Mouse (Mus musculus): ENCODE results near the gene Myo6. TPM values are rescaled to one million over a fixed set of nuclear protein-coding genes. Genes with fewer than 3 reads are reported as not detected.

Myo6 gene
- 39.5 and 47.2 TPM in 2 replicates for total RNA-seq (2021)
- long read RNA-seq, partial matches to known transcripts = 8 of 15 reads
- long read RNA-seq, other reads (novel, unspliced or antisense) = 7 of 15 reads

GRCm38 (mm10) chr9:80164611-80165474 is at the start of gene Myo6:
Gene Myo6 (plus strand): TSS chr9:80165031.
- peak; percentile 98 for DNase-seq

- DNase-seq = no peak
These were observed 18.7 kb upstream of the Myo6 start for GRCm38 (mm10) chr9:80145992-80146587.

- DNase-seq = no peak
These were observed 15.2 kb upstream of the Myo6 start for GRCm38 (mm10) chr9:80149594-80149993.

- peak; percentile 35 for DNase-seq
These were observed 9.6 kb upstream of the Myo6 start for GRCm38 (mm10) chr9:80155277-80155676.

GRCm38 (mm10) chr9:80156780-80157179 is 8.1 kb upstream of the Myo6 start:
- DNase-seq = no peak

- no peak for DNase-seq
These were observed 6.9 kb upstream of the Myo6 start for GRCm38 (mm10) chr9:80157840-80158465.

- no peak for DNase-seq
These were observed 5.9 kb upstream of the Myo6 start for GRCm38 (mm10) chr9:80158937-80159336.

- no peak for DNase-seq
These were observed 3.4 kb upstream of the Myo6 start for GRCm38 (mm10) chr9:80161451-80161850.

GRCm38 (mm10) chr9:80163126-80163723 is 1.6 kb upstream of the Myo6 start:
- DNase-seq = no peak

GRCm38 (mm10) chr9:80164191-80164590 is 640 bp upstream of the Myo6 start:
- DNase-seq = no peak

GRCm38 (mm10) chr9:80165690-80166089 is 859 bp downstream of the Myo6 start:
- no peak for DNase-seq

- DNase-seq = no peak
These were observed 1.6 kb downstream of the Myo6 start for GRCm38 (mm10) chr9:80166425-80166824.

GRCm38 (mm10) chr9:80167089-80167488 is 2.3 kb downstream of the Myo6 start:
- DNase-seq = no peak

GRCm38 (mm10) chr9:80169551-80169950 is 4.7 kb downstream of the Myo6 start:
- DNase-seq = no peak

- no peak for DNase-seq
These were observed 6.4 kb downstream of the Myo6 start for GRCm38 (mm10) chr9:80171241-80171640.

GRCm38 (mm10) chr9:80172396-80173222 is 7.8 kb downstream of the Myo6 start:
- DNase-seq = no peak

- no peak for DNase-seq
These were observed 8.8 kb downstream of the Myo6 start for GRCm38 (mm10) chr9:80173629-80174028.

- DNase-seq = no peak
These were observed 12.1 kb downstream of the Myo6 start for GRCm38 (mm10) chr9:80176696-80177478.

- no peak for DNase-seq
These were observed 13.8 kb downstream of the Myo6 start for GRCm38 (mm10) chr9:80178670-80179069.

GRCm38 (mm10) chr9:80179688-80180087 is 14.9 kb downstream of the Myo6 start:
- DNase-seq = no peak

GRCm38 (mm10) chr9:80180771-80181170 is 15.9 kb downstream of the Myo6 start:
- DNase-seq = no peak

Measured in adrenal gland, postnatal 25 days (tissue).